8 mouse cellular contexts compared by ENCODE assay signal in genomic region chr5:114942074-114942765, GRCm38 (mm10). TPM values are rescaled to one million over a fixed set of nuclear protein-coding genes. Genes with fewer than 3 reads are reported as not detected.
DNase-seq lines count a peak whose midpoint lies in the region; ATAC-seq lines count a peak whose summit lies in the region.

Gene 2210016L21Rik (plus strand): TSS chr5:114942158.

- peak; percentile 86 to 95 for DNase-seq in adrenal gland, adult (ENCODE audit: inconsistent age in 2 of 2, low spot score in 1 of 2)
- peak; percentile 96 for DNase-seq in embryo, embryonic 10 days (ENCODE audit: low spot score)
- peak; percentile 73 for DNase-seq in gastrocnemius, postnatal 10 days
- DNase-seq in induced T-regulatory cell, adult 2 months (ENCODE audit: low read depth), result peak; percentile 91
- peak; percentile 67 to 86 for DNase-seq in left cerebral cortex, adult 9 months (ENCODE audit: low spot score in 2 of 2)
- peak; percentile 80 for DNase-seq in right cerebral cortex, postnatal 14 days
- DNase-seq in yolk sac, embryonic 10.5 days (ENCODE audit: low spot score), result peak; percentile 89

- ATAC-seq in megakaryocyte progenitor cell, adult 5-6 weeks (replicated peaks; ENCODE audit: poor library complexity), result peak; percentile 100

RNA-seq across cellular contexts. Expression of gene 2210016L21Rik, which starts in this region (rescaled TPM):
- total RNA-seq in gastrocnemius, postnatal 10 days (2021), result 10 to 100 TPM; 31.0 to 32.1 TPM
- total RNA-seq in megakaryocyte progenitor cell, adult 5-6 weeks (2015), result 7.0 and 13.3 TPM in 2 replicates
- 12.7 and 13.6 TPM in 2 replicates for total RNA-seq in megakaryocyte progenitor cell, adult 5-6 weeks (2017)

Comparison
In these comparisons a context has a peak if more than half of its experiments do, and no peak if none do; other contexts are left out.
1. Peak in every context shown above with its lines: DNase-seq and ATAC-seq.